Mouse (Mus musculus) midbrain, embryonic 16.5 days (tissue): ENCODE results near the gene Arid3c. TPM values are rescaled to one million over a fixed set of nuclear protein-coding genes. Genes with fewer than 3 reads are reported as not detected.

Source experiments
- ATAC-seq: fragments of 200-750 bp; cut with Nextera tagmentation; 2 replicates; pipeline ENCODE4 v1.8.0; 2017; ENCODE audit warnings: moderate TSS enrichment
- H3K27ac ChIP-seq: fragments of 300-500 bp; sonication (generic); 2 replicates; pipeline ENCODE4 v1.5.1; 2014; ENCODE audit warnings: mild to moderate bottlenecking, low read length, mixed read lengths
- H3K27me3 ChIP-seq: fragments of 300-500 bp; sonication (generic); 2 replicates; pipeline ENCODE4 v1.6.1; 2014; ENCODE audit warnings: low read depth, low read length, mixed read lengths; ENCODE audit not compliant: control insufficient read depth, insufficient read depth
- H3K36me3 ChIP-seq: fragments of 300-500 bp; sonication (generic); 2 replicates; pipeline ENCODE4 v1.6.1; 2014; ENCODE audit warnings: mild to moderate bottlenecking, low read length, moderate library complexity, mixed read lengths; ENCODE audit not compliant: control insufficient read depth, insufficient read depth
- H3K4me1 ChIP-seq: fragments of 300-500 bp; sonication (generic); 2 replicates; pipeline ENCODE4 v1.6.1; 2014; ENCODE audit warnings: mild to moderate bottlenecking, low read length, mixed read lengths; ENCODE audit not compliant: control insufficient read depth, insufficient read depth
- H3K4me2 ChIP-seq: fragments of 300-500 bp; sonication (generic); 2 replicates; pipeline ENCODE4 v1.6.1; 2014; ENCODE audit warnings: mild to moderate bottlenecking, low read length, mixed read lengths
- H3K4me3 ChIP-seq: fragments of 300-500 bp; sonication (generic); 2 replicates; pipeline ENCODE4 v1.5.1; 2014; ENCODE audit warnings: low read depth, mild to moderate bottlenecking, low read length, moderate library complexity, mixed read lengths
- H3K9ac ChIP-seq: fragments of 300-500 bp; sonication (generic); 2 replicates; pipeline ENCODE4 v1.6.1; 2014; ENCODE audit warnings: low read depth, low read length, mixed read lengths
- H3K9me3 ChIP-seq: fragments of 300-500 bp; sonication (generic); replicated peaks from 2 replicates; pipeline ENCODE4 v1.6.1; 2014; ENCODE audit warnings: mild to moderate bottlenecking, low read length, mixed read lengths; ENCODE audit not compliant: control insufficient read depth, poor library complexity, severe bottlenecking
- WGBS: fragments of 180-500 bp; shearing (Covaris S2); extraction: QIAGEN DNeasy Blood & Tissue Kit; methylation state at CpG from one replicate; pipeline ENCODE4 v1.1.7; 2014; 5-methylcytosine and 5-hydroxymethylcytosine counted together
- polyA plus RNA-seq: library from polyadenylated mRNA; unstranded; fragments of >200 nt; fragmentation: Nextera tagmentation; extraction: Ambion mirVana; gene quantifications from 2 replicates; pipeline ENCODE4 v1.2.1, GENCODE M21; 2015

Gene Arid3c
- polyA plus RNA-seq, 1 experiment from 2014 or later: 1.2 TPM

GRCm38 (mm10) chr4:41713197-41714067 lies 17.5 kb downstream of the Arid3c start, which contains the start of gene Rpp25l:
Gene Rpp25l (minus strand): TSS chr4:41713534.
- ATAC-seq: peak; percentile 75
- Histone ChIP-seq H3K4me1 (peaks cover 31% of the 10 kb centered on the region), H3K9ac (peak within 1 kb of the TSS; percentile 89), H3K4me3 (peak within 1 kb of the TSS; percentile 71), H3K27ac (peak within 1 kb of the TSS; percentile 86), H3K4me2 (peak within 1 kb of the TSS; percentile 90), H3K36me3 (peaks cover 12% of the 10 kb centered on the region), H3K27me3 (no peaks in the 10 kb centered on the region), H3K9me3 (no peaks in the 10 kb centered on the region)
- under 1% methylated on average over 61 of the region's 61 CpGs for WGBS

- Histone ChIP-seq H3K36me3 (peaks cover 4% of the 10 kb centered on the region), H3K9ac (peak overlapping the region; percentile 89), H3K4me1 (peaks cover 36% of the 10 kb centered on the region), H3K27ac (peak overlapping the region; percentile 86), H3K9me3 (no peaks in the 10 kb centered on the region), H3K4me3 (peak overlapping the region; percentile 71), H3K27me3 (no peaks in the 10 kb centered on the region), H3K4me2 (peak overlapping the region; percentile 90)
- peak; percentile 19 for ATAC-seq
- 39% methylated on average over 31 of the region's 31 CpGs for WGBS
These were observed 18.3 kb downstream of the Arid3c start for GRCm38 (mm10) chr4:41712421-41713196.

GRCm38 (mm10) chr4:41711705-41712375 lies 19.1 kb downstream of the Arid3c start:
- H3K27ac ChIP-seq: no peak overlapping the region
- peak overlapping the region; percentile 89 for H3K9ac ChIP-seq
- 72% methylated on average over 16 of the region's 16 CpGs for WGBS
- H3K4me2 ChIP-seq: peak overlapping the region; percentile 90
- H3K4me1 ChIP-seq: peaks cover 44% of the 10 kb centered on the region
- H3K36me3 ChIP-seq: no peaks in the 10 kb centered on the region; the same call in 1 of the 2 replicates
- no peaks in the 10 kb centered on the region for H3K9me3 ChIP-seq
- no peaks in the 10 kb centered on the region for H3K27me3 ChIP-seq
- ATAC-seq: no peak
- H3K4me3 ChIP-seq: peak overlapping the region; percentile 71

GRCm38 (mm10) chr4:41710229-41710628 lies 20.7 kb downstream of the Arid3c start:
- no peak overlapping the region for H3K27ac ChIP-seq
- 70% methylated on average over 4 of the region's 4 CpGs for WGBS
- H3K4me2 ChIP-seq: no peak overlapping the region
- no peaks in the 10 kb centered on the region for H3K27me3 ChIP-seq
- no peak overlapping the region for H3K4me3 ChIP-seq
- H3K4me1 ChIP-seq: peaks cover 54% of the 10 kb centered on the region
- no peaks in the 10 kb centered on the region for H3K9me3 ChIP-seq
- no peaks in the 10 kb centered on the region for H3K36me3 ChIP-seq
- no peak overlapping the region for H3K9ac ChIP-seq
- no peak for ATAC-seq

DNA sequence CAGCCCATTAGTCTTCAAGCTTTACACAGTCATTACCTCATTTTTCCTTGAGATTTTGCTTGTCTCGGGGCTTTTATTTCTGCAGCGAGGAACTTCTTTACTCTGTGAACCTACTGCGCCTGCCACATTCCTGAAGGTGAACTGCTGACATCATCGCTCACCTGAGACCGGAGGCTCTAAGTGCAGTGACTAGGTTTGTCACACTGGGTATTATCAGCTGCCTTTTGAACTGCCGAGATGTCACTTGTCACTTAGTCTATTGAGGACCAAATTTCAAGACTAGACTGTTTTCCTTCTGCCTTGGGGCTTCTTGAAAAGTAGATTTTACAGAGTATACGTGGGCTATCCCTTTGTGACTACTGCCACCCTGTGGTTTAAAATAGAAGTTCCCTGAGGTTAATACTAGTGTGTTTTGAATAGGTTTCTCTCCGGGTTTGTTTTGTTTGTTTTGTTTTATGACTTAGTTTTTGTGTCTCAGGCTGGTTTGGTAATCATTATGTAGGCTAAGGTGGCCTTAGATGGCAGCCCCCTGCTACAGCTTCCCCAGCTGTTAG lies 22.7 kb downstream of the Arid3c start:
- peak overlapping the region; percentile 62; the same call in 1 of the 2 replicates for H3K27ac ChIP-seq
- no peak overlapping the region for H3K9ac ChIP-seq
- H3K4me1 ChIP-seq: peaks cover 41% of the 10 kb centered on the region
- ATAC-seq: peak; percentile 39
- no peaks in the 10 kb centered on the region for H3K36me3 ChIP-seq
- no peaks in the 10 kb centered on the region for H3K9me3 ChIP-seq
- no peak overlapping the region for H3K4me3 ChIP-seq
- WGBS: 42% methylated on average over 8 of the region's 8 CpGs
- H3K4me2 ChIP-seq: no peak overlapping the region
- no peaks in the 10 kb centered on the region for H3K27me3 ChIP-seq

GRCm38 (mm10) chr4:41707011-41707535 lies 23.9 kb downstream of the Arid3c start:
- Histone ChIP-seq H3K4me2 (peak overlapping the region; percentile 21), H3K4me1 (peaks cover 32% of the 10 kb centered on the region), H3K36me3 (no peaks in the 10 kb centered on the region), H3K27ac (peak overlapping the region; percentile 62), H3K27me3 (no peaks in the 10 kb centered on the region), H3K4me3 (no peak overlapping the region), H3K9ac (0 out of 2 replicates have a peak overlapping the region, but pooled peaks have one; percentile 15), H3K9me3 (no peaks in the 10 kb centered on the region)
- ATAC-seq: peak; percentile 81
- 1% methylated on average over 13 of the region's 13 CpGs for WGBS

GRCm38 (mm10) chr4:41705922-41706754 lies 24.8 kb downstream of the Arid3c start:
- H3K9me3 ChIP-seq: no peaks in the 10 kb centered on the region
- H3K36me3 ChIP-seq: no peaks in the 10 kb centered on the region
- no peaks in the 10 kb centered on the region for H3K27me3 ChIP-seq
- peak overlapping the region; percentile 42; the same call in 1 of the 2 replicates for H3K9ac ChIP-seq
- peak overlapping the region; percentile 21; the same call in 1 of the 2 replicates for H3K4me2 ChIP-seq
- ATAC-seq: peak; percentile 4; the same call in 1 of the 2 replicates
- 50% methylated on average over 19 of the region's 19 CpGs for WGBS
- H3K4me3 ChIP-seq: no peak overlapping the region
- peaks cover 23% of the 10 kb centered on the region for H3K4me1 ChIP-seq
- H3K27ac ChIP-seq: peak overlapping the region; percentile 58
